Mouse (Mus musculus) layer of hippocampus, adult 8-10 months (tissue): ENCODE measurements at regions not wholly inside any gene's neighbourhood (a gene's known extent, or its start where the extent isn't known, plus 50 kb on each side); places are given as distances from the start of the nearest gene placed in this dataset.

Experiments used
- DNase-seq, 2 experiments: peaks; one replicate each; pipeline ENCODE4 v3.0.0; 2022; ENCODE audit warnings: low spot score in 2 of 2

- no peak for DNase-seq
These were observed 1700.9 kb upstream of the Sel1l start for GRCm38 (mm10) chr12:93549900-93550299.

GRCm38 (mm10) chr12:93523465-93523864, 1674.5 kb upstream of the Sel1l start:
- DNase-seq = no peak

- DNase-seq = no peak
These were observed 1637.4 kb upstream of the Sel1l start for GRCm38 (mm10) chr12:93486381-93486780.

GRCm38 (mm10) chr12:93462106-93462505, 1613.1 kb upstream of the Sel1l start:
- DNase-seq = no peak

- no peak for DNase-seq
These were observed 1600.5 kb upstream of the Sel1l start for GRCm38 (mm10) chr12:93449436-93449835.

- no peak for DNase-seq
These were observed 1580.3 kb upstream of the Sel1l start for GRCm38 (mm10) chr12:93429218-93429617.

- no peak for DNase-seq
These were observed 1579.0 kb upstream of the Sel1l start for GRCm38 (mm10) chr12:93427988-93428387.

GRCm38 (mm10) chr12:93416381-93416780, 1567.4 kb upstream of the Sel1l start:
- no peak for DNase-seq

- DNase-seq = no peak
These were observed 1566.8 kb upstream of the Sel1l start for GRCm38 (mm10) chr12:93415791-93416190.

- no peak for DNase-seq
These were observed 1536.6 kb upstream of the Sel1l start for GRCm38 (mm10) chr12:93385578-93385977.

- DNase-seq = no peak
These were observed 1494.0 kb upstream of the Sel1l start for GRCm38 (mm10) chr12:93342933-93343332.

- DNase-seq = no peak
These were observed 1493.6 kb upstream of the Sel1l start for GRCm38 (mm10) chr12:93342525-93342924.

GRCm38 (mm10) chr12:93335520-93335919, 1486.6 kb upstream of the Sel1l start:
- no peak for DNase-seq

- DNase-seq = no peak
These were observed 1463.3 kb upstream of the Sel1l start for GRCm38 (mm10) chr12:93312214-93312613.

- peak; percentile 8 to 16 for DNase-seq
These were observed 1432.9 kb upstream of the Sel1l start for GRCm38 (mm10) chr12:93281816-93282215.

GRCm38 (mm10) chr12:93273652-93274051, 1424.7 kb upstream of the Sel1l start:
- no peak for DNase-seq

GRCm38 (mm10) chr12:93230237-93230636, 1381.3 kb upstream of the Sel1l start:
- DNase-seq = no peak

- no peak for DNase-seq
These were observed 1377.9 kb upstream of the Sel1l start for GRCm38 (mm10) chr12:93226826-93227225.

- DNase-seq = no peak
These were observed 1372.4 kb upstream of the Sel1l start for GRCm38 (mm10) chr12:93221179-93221922.

- no peak for DNase-seq
These were observed 1358.6 kb upstream of the Sel1l start for GRCm38 (mm10) chr12:93207596-93207995.

- no peak for DNase-seq
These were observed 1340.0 kb upstream of the Sel1l start for GRCm38 (mm10) chr12:93188940-93189339.

GRCm38 (mm10) chr12:93173744-93174143, 1324.8 kb upstream of the Sel1l start:
- no peak for DNase-seq

- DNase-seq = no peak
These were observed 1311.3 kb upstream of the Sel1l start for GRCm38 (mm10) chr12:93160252-93160651.
